Mouse (Mus musculus) MEL (cell line): ENCODE data around the gene Sp100.
"Not testable (repeated sequence)": the region's sequence is repeated elsewhere in the genome, so short reads cannot be mapped to it uniquely, and the experiment has no call there.

Experiments
- CTCF ChIP-seq, 3 experiments: IDR thresholded peaks in 2 of 3; conservative IDR thresholded peaks in 1 of 3; 2 replicates each; pipeline ENCODE4 v1.5.1; 2011 to 2012; ENCODE audit warnings: low read length in 3 of 3, low read depth in 2 of 3, mild to moderate bottlenecking in 2 of 3, improper control_type of control experiment in 1 of 3, inconsistent platforms in 1 of 3, mixed read lengths in 1 of 3, moderate library complexity in 1 of 3; ENCODE audit not compliant: control insufficient read depth in 1 of 3, insufficient read depth in 1 of 3, poor library complexity in 1 of 3, severe bottlenecking in 1 of 3
- GATA1 ChIP-seq: IDR thresholded peaks from 2 replicates; pipeline ENCODE4 v1.6.1; 2011; ENCODE audit warnings: low read depth, low read length, improper control_type of control experiment
- HCFC1 ChIP-seq: IDR thresholded peaks from 2 replicates; pipeline ENCODE4 v1.6.1; 2012; ENCODE audit warnings: low read depth, mild to moderate bottlenecking, inconsistent platforms, low read length, improper control_type of control experiment, moderate library complexity
- MAZ ChIP-seq: IDR thresholded peaks from 2 replicates; pipeline ENCODE4 v1.6.1; 2012; ENCODE audit warnings: low read depth, mild to moderate bottlenecking, inconsistent platforms, low read length, improper control_type of control experiment
- POLR2A ChIP-seq, 2 experiments: IDR thresholded peaks; 2 replicates each; pipeline ENCODE4 v1.6.1; 2011 to 2012; ENCODE audit warnings: low read length in 2 of 2, mild to moderate bottlenecking in 2 of 2, control low read depth in 1 of 2, improper control_type of control experiment in 1 of 2, low read depth in 1 of 2, moderate library complexity in 1 of 2; ENCODE audit not compliant: control insufficient read depth in 1 of 2, insufficient read depth in 1 of 2, poor library complexity in 1 of 2
- SMC3 ChIP-seq: IDR thresholded peaks from 2 replicates; pipeline ENCODE4 v1.6.1; 2011; ENCODE audit warnings: low read depth, low read length, improper control_type of control experiment
- TAL1 ChIP-seq: IDR thresholded peaks from 2 replicates; pipeline ENCODE4 v1.6.1; 2012; ENCODE audit warnings: mild to moderate bottlenecking, inconsistent platforms, low read length, moderate library complexity, mixed read lengths

GRCm38 (mm10) chr1:85600078-85600477, 49.7 kb upstream of the Sp100 start, which contains the start of gene Sp140:
- not testable (repeated sequence) for TF ChIP-seq CTCF (IDR thresholded peaks at IDR 0.05 in 2 of 3, conservative IDR thresholded peaks at IDR 0.05 in 1 of 3; ENCODE audit: control insufficient read depth in 1 of 3, insufficient read depth in 1 of 3, low read depth in 2 of 3, low read length in 3 of 3, poor library complexity in 1 of 3, severe bottlenecking in 1 of 3); TAL1; HCFC1; POLR2A (IDR thresholded peaks at IDR 0.05; ENCODE audit: control insufficient read depth in 1 of 2, insufficient read depth in 1 of 2, low read depth in 1 of 2, low read length in 2 of 2, poor library complexity in 1 of 2); SMC3; MAZ; GATA1
